Mouse (Mus musculus): ENCODE measurements at regions not wholly inside any gene's neighbourhood (a gene's known extent, or its start where the extent isn't known, plus 50 kb on each side); places are given as distances from the start of the nearest gene placed in this dataset.

DNA sequence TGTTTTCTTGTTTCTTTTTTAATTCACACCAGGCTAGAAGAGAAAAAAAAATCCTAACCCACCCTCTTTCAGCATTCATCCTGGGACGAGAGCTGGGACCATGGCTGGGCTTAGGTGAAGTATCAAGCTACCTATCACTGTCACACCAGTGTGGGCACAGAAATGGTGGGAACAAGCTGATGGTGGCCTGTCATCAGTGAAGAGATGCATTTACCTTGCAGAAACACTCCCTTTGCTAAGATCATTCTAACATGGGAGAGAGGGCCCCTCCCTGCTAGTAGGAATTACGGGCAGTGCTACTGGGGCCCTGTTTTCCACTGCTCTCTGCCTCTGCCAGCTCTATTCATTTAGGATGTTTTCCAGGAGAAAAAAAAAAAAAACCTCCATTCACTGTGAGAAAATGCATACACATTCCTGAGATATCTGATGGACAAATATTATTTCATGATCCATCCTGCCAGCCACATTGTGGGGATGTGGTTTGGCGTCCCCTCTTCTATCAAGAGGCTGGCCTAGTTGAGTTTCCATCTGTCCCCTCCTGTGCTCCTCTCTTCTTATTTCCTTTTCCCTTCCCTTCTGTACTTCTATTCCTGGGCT is 94.6 kb upstream of the Cd93 start:
- no peak overlapping the region for H3K4me3 ChIP-seq
- no peak overlapping the region for H3K27ac ChIP-seq
- H3K36me3 ChIP-seq = no peaks in the 10 kb centered on the region
- peaks cover 5% of the 10 kb centered on the region; the same call in 1 of the 2 replicates for H3K4me1 ChIP-seq
- H3K27me3 ChIP-seq (ENCODE audit: insufficient read depth, poor library complexity, severe bottlenecking) = no peaks in the 10 kb centered on the region
- WGBS = 65% methylated on average over 3 of the region's 3 CpGs
- DNase-seq (ENCODE audit: low spot score) = no peak
- no peaks in the 10 kb centered on the region for H3K9me3 ChIP-seq

DNA sequence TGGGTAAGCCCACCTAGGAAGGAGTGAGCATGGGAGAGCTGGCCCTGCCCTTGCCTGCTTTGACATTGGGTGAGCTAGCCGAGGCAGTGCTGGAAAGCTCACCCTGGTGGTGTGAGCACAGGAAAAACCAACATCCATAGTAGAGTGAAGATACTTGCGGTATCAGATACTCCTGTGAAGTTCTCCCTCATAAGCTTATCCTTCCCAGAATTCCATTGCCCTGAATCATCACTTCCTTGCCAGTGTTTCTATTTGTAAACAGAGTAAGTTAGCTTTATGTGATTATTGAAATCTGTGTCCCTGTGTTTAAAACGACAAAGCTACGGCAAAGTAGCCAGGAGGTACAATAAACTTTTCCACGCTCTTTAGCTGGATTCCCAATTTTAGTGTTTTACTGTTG is 93.9 kb upstream of the Cd93 start:
- H3K4me1 ChIP-seq = peaks cover 12% of the 10 kb centered on the region; the same call in 1 of the 2 replicates
- H3K9me3 ChIP-seq = no peaks in the 10 kb centered on the region
- no peaks in the 10 kb centered on the region for H3K27me3 ChIP-seq (ENCODE audit: insufficient read depth, poor library complexity, severe bottlenecking)
- no peak overlapping the region for H3K4me3 ChIP-seq
- no peaks in the 10 kb centered on the region for H3K36me3 ChIP-seq
- no peak overlapping the region for H3K27ac ChIP-seq
- DNase-seq (ENCODE audit: low spot score) = no peak
- WGBS = 73% methylated on average over 5 of the region's 5 CpGs

DNA sequence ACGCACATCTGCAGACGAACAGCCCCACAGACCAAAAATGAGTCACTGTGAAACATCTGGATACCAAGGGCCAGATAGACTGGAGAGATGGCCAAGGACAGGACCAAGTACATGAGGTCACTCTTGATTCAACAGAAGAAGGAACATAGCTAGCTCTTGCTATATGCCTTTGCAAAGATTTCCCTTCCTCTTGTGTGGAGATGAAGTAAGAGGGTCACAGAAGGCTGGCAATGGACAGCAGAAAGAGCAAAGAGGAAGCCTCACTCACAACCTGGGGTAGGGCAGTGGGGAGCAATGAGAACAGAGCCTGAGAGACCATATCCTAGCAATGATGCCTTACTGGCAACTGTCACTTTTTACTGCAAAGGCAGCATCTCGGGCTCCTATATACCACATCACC is 93.2 kb upstream of the Cd93 start:
- no peak for DNase-seq (ENCODE audit: low spot score)
- Histone ChIP-seq H3K36me3 (no peaks in the 10 kb centered on the region), H3K27ac (no peak overlapping the region), H3K4me3 (no peak overlapping the region), H3K9me3 (no peaks in the 10 kb centered on the region), H3K4me1 (peaks cover 17% of the 10 kb centered on the region; the same call in 1 of the 2 replicates), H3K27me3 (ENCODE audit: insufficient read depth, poor library complexity, severe bottlenecking) (no peaks in the 10 kb centered on the region)
- 88% methylated on average over 3 of the region's 3 CpGs for WGBS

DNA sequence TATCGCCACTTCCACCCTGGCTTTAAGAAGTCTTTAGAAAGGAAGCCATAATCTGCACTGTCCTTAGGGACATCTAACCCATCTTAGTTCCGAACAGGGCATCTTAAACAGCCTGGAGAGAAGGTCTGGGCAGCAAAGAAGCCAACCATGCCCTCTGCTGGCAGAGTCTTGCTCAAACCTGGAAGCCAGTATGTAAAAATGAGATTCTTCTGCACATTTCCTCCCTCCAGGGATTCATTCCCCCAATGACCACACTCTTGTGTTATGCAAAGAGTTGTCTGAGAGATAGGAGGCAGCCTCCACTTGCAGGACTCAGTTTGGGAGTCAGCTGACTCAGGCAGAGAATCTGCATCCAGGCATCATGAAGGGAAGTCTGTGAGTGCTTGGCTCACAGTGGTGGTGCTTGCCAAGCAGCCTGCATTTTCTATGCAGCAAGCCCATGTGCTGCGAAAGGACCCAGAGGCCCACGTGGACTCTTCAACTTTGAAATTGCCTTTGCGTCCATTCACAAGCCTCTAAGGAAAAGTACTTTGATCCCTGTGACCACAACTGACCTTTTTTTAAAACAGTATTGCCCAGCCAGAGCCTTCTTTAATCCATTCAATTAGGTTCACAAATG is 92.3 kb upstream of the Cd93 start:
- Histone ChIP-seq H3K4me1 (peaks cover 17% of the 10 kb centered on the region; the same call in 1 of the 2 replicates), H3K27me3 (ENCODE audit: insufficient read depth, poor library complexity, severe bottlenecking) (no peaks in the 10 kb centered on the region), H3K4me3 (no peak overlapping the region), H3K27ac (no peak overlapping the region), H3K36me3 (no peaks in the 10 kb centered on the region), H3K9me3 (no peaks in the 10 kb centered on the region)
- WGBS = 55% methylated on average over 5 of the region's 5 CpGs
- DNase-seq (ENCODE audit: low spot score) = peak; percentile 80

DNA sequence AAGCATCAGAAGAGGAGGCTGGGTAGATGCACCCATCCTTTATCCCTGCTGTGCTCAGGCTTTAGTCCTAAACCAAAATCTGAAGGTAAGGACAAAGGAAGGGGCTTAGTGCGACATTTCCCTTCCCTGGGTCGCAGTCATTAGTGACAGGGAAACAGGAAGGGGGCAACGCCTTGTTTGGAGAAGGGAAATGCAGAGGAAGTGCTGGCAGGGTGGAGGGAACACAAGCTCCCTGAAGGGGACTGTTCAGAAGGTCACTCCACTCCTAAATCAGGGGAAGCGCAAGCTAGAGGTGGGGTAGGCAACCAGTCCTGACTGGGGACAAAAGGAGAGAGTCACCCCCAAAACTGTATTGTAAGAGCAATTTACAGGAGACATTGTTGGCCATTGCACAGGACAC is 88.7 kb upstream of the Cd93 start:
- H3K4me1 ChIP-seq = peaks cover 14% of the 10 kb centered on the region; the same call in 1 of the 2 replicates
- WGBS = 47% methylated on average over 4 of the region's 4 CpGs
- no peaks in the 10 kb centered on the region for H3K27me3 ChIP-seq (ENCODE audit: insufficient read depth, poor library complexity, severe bottlenecking)

DNA sequence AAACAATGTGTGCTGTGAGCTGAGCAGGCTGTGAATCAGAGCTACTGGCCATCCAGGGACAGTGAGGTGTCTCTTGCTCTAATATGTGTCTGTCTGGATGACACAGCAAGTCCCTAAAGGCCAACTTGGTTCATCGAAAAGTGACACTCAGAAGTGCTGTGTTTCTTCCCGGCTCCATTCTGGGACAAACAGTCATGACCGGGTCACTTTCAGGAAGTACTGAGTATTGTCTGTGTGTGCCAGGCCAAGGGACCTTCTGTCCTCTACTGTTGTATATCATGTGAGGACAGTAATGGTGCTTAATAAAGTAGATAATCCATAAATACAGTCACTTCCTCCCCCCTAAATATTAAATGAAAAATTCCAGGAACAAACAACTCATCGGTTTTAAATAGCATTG is 87.2 kb upstream of the Cd93 start:
- WGBS = 67% methylated on average over 4 of the region's 4 CpGs
- no peak for DNase-seq (ENCODE audit: low spot score)
- H3K4me1 ChIP-seq = peaks cover 12% of the 10 kb centered on the region; the same call in 1 of the 2 replicates

More for the DNA sequence above, 88.7 kb upstream of the Cd93 start:
- Histone ChIP-seq H3K27ac (peak overlapping the region; percentile 42; the same call in 1 of the 2 replicates), H3K9me3 (no peaks in the 10 kb centered on the region), H3K36me3 (no peaks in the 10 kb centered on the region), H3K4me3 (no peak overlapping the region)
- DNase-seq (ENCODE audit: low spot score) = no peak

DNA sequence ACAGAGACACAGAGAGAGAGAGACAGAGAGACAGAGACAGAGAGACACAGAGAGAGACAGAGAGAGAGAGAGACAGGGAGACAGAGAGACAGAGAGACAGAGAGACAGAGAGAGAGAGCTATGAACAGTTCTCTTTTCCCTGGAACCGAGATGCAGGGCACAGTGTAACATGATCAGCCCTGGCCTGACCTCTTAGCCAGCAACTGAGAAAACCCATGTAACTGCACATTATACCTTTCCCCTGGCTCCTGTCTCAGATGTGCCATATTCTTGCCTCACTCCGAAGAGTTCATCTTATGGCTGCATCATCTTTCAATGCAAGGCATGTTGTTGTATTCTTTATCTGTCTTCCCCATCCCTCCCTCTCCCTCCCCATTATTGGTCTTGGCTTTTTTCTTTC is 86.5 kb upstream of the Cd93 start:
- Histone ChIP-seq H3K27me3 (ENCODE audit: insufficient read depth, poor library complexity, severe bottlenecking) (no peaks in the 10 kb centered on the region), H3K36me3 (no peaks in the 10 kb centered on the region), H3K9me3 (no peaks in the 10 kb centered on the region), H3K4me3 (no peak overlapping the region), H3K27ac (no peak overlapping the region), H3K4me1 (peaks cover 12% of the 10 kb centered on the region; the same call in 1 of the 2 replicates)
- 49% methylated on average over 2 of the region's 2 CpGs for WGBS
- no peak for DNase-seq (ENCODE audit: low spot score)

More for the DNA sequence above, 87.2 kb upstream of the Cd93 start:
- no peak overlapping the region for H3K4me3 ChIP-seq
- H3K27ac ChIP-seq = no peak overlapping the region
- no peaks in the 10 kb centered on the region for H3K36me3 ChIP-seq
- no peaks in the 10 kb centered on the region for H3K27me3 ChIP-seq (ENCODE audit: insufficient read depth, poor library complexity, severe bottlenecking)
- no peaks in the 10 kb centered on the region for H3K9me3 ChIP-seq

DNA sequence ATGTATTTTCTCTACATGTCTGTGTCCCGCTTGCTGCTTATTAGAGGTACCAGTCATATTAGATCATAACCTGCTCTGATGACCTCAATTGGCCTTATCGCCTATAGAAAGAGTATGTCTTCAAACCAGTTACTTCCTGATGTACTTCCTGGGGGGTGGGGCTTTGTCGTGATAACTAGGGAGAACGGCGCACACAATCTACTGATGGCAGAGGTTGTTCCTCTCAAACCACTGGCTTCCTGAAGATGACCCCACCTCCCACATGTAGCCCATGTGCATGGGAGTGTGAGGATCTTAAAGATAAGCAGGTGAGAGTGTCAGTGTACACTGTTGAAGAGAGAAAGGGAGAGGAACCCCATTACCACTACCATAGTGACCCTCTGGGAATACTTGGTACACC is 84.4 kb upstream of the Cd93 start:
- Histone ChIP-seq H3K4me1 (peaks cover 9% of the 10 kb centered on the region; the same call in 1 of the 2 replicates), H3K27me3 (ENCODE audit: insufficient read depth, poor library complexity, severe bottlenecking) (no peaks in the 10 kb centered on the region), H3K36me3 (no peaks in the 10 kb centered on the region), H3K4me3 (no peak overlapping the region), H3K9me3 (no peaks in the 10 kb centered on the region), H3K27ac (no peak overlapping the region)
- 67% methylated on average over 5 of the region's 5 CpGs for WGBS
- DNase-seq (ENCODE audit: low spot score) = no peak

DNA sequence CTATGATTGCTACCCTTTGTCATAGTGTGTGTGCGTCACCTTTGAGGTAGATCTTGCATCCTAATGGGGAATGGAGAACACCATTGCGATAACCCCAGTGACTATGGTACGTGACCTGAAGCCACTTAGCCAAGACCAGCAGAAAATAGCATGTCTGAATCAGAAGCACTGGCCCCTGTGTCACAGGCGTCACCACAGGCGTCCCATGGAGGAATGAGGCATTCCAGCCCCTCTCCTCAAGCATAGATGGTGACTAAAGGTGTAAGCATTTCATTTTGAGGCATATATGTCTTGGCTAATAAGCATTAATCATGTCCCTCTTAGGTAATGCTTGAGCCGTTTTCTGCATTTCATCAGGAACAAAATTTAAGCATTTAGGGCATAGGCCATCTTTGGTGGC is 82.1 kb upstream of the Cd93 start:
- WGBS = 75% methylated on average over 6 of the region's 6 CpGs
- Histone ChIP-seq H3K27me3 (ENCODE audit: insufficient read depth, poor library complexity, severe bottlenecking) (no peaks in the 10 kb centered on the region), H3K4me1 (peaks cover 9% of the 10 kb centered on the region; the same call in 1 of the 2 replicates), H3K4me3 (no peak overlapping the region), H3K36me3 (no peaks in the 10 kb centered on the region), H3K9me3 (no peaks in the 10 kb centered on the region), H3K27ac (no peak overlapping the region)
- no peak for DNase-seq (ENCODE audit: low spot score)

DNA sequence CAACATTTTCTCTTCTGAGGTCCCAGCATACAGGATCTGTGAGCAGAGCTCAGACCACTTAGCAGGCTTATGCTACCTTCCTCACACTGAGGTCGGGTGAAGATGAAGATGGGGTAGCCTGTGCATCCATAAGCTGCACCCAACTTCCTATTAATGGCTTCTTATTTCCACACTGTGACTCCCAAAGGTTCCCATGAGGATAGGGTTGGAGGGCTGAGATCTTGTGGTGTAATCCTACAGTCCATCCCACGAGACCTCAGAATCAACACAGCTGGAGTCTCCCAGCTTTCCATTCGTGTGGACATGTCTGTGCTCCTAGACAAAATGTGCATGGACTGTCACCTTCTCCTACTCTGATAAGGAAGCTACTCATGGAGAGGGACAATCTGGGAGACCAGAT is 80.0 kb upstream of the Cd93 start:
- Histone ChIP-seq H3K4me3 (no peak overlapping the region), H3K36me3 (no peaks in the 10 kb centered on the region), H3K27ac (no peak overlapping the region), H3K4me1 (peaks cover 21% of the 10 kb centered on the region; the same call in 1 of the 2 replicates), H3K27me3 (ENCODE audit: insufficient read depth, poor library complexity, severe bottlenecking) (no peaks in the 10 kb centered on the region), H3K9me3 (no peaks in the 10 kb centered on the region)
- DNase-seq (ENCODE audit: low spot score) = peak; percentile 30
- WGBS = 58% methylated on average over 3 of the region's 3 CpGs

DNA sequence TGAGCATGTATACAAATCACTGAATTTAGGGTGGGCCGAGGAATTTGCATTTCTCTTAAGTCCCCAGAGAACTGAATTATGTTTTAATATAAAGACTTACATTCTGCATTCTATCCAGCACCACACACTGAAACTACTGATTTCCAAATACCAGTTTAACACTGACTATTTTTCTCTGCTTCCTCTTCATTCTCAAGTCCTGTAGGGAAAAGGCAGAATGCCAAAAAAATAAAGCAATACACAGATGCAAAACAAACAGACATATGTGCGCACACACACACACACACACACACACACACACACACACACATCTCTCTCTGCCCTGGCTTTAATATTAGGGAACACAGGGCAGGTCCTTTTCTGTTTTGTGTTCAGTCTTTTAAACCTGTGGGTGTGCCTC is 79.6 kb upstream of the Cd93 start:
- DNase-seq (ENCODE audit: low spot score) = peak; percentile 36
- H3K9me3 ChIP-seq = no peaks in the 10 kb centered on the region
- peaks cover 21% of the 10 kb centered on the region; the same call in 1 of the 2 replicates for H3K4me1 ChIP-seq
- no peaks in the 10 kb centered on the region for H3K36me3 ChIP-seq
- H3K27me3 ChIP-seq (ENCODE audit: insufficient read depth, poor library complexity, severe bottlenecking) = no peaks in the 10 kb centered on the region
- H3K4me3 ChIP-seq = no peak overlapping the region
- no peak overlapping the region for H3K27ac ChIP-seq
- WGBS = 73% methylated on average over 2 of the region's 2 CpGs

DNA sequence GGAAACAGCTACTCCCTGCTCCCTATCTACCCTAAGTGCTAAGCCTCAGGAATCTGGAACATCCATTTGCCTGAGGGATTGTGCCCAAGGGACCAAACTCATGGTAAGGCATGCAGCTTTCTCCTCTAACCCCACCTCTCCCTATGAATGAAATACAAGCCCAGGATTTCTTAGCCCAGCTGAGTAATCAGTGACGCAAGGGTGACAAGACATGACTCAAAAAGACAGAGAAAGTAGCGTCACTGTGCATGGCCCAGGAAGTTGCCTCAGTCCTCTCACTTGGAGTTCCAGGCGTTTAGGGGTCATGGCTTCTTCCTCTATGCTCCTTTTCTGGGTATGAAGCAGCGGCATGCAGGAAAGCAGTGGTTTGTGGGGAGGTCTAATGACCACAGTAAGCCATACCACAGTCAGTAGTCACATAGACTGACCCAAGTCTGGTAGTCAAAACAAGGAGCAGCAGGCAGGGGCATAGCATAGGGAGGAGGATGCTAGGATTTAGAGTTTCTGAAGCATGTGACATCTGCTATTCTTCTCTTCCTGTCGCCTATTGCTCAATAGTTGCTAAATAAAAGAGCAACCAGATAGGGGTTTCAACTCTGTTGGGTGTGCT is 78.7 kb upstream of the Cd93 start:
- WGBS = 56% methylated on average over 5 of the region's 5 CpGs
- DNase-seq (ENCODE audit: low spot score) = peak; percentile 66
- peaks cover 21% of the 10 kb centered on the region; the same call in 1 of the 2 replicates for H3K4me1 ChIP-seq
- H3K36me3 ChIP-seq = no peaks in the 10 kb centered on the region
- H3K27ac ChIP-seq = no peak overlapping the region
- H3K9me3 ChIP-seq = no peaks in the 10 kb centered on the region
- H3K27me3 ChIP-seq (ENCODE audit: insufficient read depth, poor library complexity, severe bottlenecking) = no peaks in the 10 kb centered on the region
- no peak overlapping the region for H3K4me3 ChIP-seq

DNA sequence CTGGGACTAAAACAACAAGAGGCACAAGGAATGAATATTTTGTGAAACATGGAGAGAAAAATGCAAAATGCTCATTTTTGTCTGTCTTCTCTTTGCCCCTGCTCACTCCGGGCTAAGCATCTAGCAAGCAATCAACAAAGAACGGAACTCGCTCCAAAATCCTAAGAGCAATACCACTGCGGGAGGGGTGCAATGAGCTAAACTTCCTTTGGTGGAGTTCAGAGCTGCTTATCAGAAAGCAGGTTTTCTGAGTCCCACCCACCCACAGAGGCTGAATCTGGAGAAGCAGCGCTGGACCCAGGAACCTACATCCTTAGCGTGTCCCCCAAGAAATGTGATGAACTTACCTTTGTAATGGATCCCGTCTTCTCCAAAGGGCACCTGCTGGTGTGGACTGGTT is 76.9 kb upstream of the Cd93 start:
- Histone ChIP-seq H3K27ac (0 out of 2 replicates have a peak overlapping the region, but pooled peaks have one; percentile 29), H3K27me3 (ENCODE audit: insufficient read depth, poor library complexity, severe bottlenecking) (no peaks in the 10 kb centered on the region), H3K4me1 (peaks cover 21% of the 10 kb centered on the region; the same call in 1 of the 2 replicates), H3K9me3 (no peaks in the 10 kb centered on the region), H3K4me3 (no peak overlapping the region), H3K36me3 (no peaks in the 10 kb centered on the region)
- WGBS = 51% methylated on average over 7 of the region's 7 CpGs
- DNase-seq (ENCODE audit: low spot score) = no peak

Measured in heart, embryonic 10.5 days (tissue).